Mouse (Mus musculus): ENCODE data around the gene Ctbp1.

Gene Ctbp1

DNA sequence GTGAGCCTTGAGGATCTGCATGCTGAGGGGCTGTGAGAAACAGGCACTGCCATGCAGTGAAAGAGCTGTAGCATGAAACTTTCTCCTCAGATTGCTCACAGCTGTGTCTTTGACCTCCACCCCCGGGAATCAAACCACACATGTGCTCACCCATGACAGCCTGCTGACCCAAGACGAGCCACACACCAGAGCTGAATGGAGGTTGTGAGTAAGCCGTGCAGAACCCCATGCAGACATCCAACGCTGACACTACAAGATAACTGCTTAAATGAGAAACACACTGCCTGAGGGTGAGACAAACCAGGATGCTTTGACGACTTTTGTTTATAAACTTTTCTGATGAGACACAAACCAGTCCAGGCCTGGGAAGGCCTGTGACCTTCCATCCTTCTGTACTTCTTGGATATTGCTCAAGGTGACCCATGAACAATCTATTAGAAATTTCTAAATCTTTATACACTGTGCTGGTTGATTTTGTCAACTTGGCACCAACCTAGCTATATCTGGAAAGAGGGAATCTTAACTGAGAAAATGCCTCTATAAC lies 30.3 kb downstream of the Ctbp1 start:
- no peak for DNase-seq (ENCODE audit: low read depth, low spot score)

DNA sequence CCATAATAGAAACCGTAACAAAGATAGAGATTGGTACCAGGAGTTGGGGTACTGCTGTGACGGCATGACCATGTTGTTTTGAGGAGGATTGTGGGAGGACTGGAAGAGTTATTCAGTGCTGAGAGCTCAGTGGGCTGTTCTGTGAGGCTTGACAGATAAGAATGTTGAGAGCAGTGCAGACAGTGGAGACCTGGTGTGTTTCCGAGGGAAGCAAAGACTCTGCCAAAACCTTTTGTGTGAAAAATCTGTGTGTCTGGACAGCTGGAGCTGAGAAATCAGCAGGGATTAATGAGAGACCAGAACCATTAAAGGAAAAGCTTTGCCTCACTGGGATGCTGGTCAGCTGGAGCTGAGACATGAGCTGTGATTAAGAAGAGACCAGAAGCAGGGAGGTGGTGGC lies 34.9 kb downstream of the Ctbp1 start:
- no peak for DNase-seq (ENCODE audit: low read depth, low spot score)

- DNase-seq (ENCODE audit: low read depth, low spot score) = no peak
Measured at GRCm38 (mm10) chr5:33239111-33239714, 35.6 kb downstream of the Ctbp1 start.

DNA sequence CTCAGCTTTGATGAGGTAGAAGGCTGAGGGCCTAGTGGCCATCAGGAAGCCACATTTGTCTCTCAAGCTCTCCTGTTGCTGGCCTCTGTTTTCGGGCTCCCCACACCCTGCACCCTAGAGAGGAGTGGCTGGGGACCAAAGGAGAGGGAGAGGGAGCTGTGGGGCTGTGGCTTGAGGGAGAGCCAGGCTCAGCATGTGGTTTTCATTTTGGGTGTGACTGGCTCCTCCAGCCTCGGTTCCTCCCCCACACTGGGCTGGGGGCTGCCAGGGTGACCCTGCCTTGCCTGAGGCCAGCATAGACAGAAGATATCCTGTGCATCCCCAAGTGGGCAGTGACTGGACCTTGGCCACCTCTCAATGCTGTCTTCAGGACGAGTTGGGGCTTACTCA lies 36.5 kb downstream of the Ctbp1 start:
- DNase-seq (ENCODE audit: low read depth, low spot score) = no peak

GRCm38 (mm10) chr5:33237600-33238255 lies 37.1 kb downstream of the Ctbp1 start:
- no peak for DNase-seq (ENCODE audit: low read depth, low spot score)

GRCm38 (mm10) chr5:33234391-33235031 lies 40.3 kb downstream of the Ctbp1 start:
- no peak for DNase-seq (ENCODE audit: low read depth, low spot score)

GRCm38 (mm10) chr5:33232791-33233190 lies 42.0 kb downstream of the Ctbp1 start:
- DNase-seq (ENCODE audit: low read depth, low spot score) = no peak

GRCm38 (mm10) chr5:33230285-33230684 lies 44.5 kb downstream of the Ctbp1 start:
- DNase-seq (ENCODE audit: low read depth, low spot score) = no peak

DNA sequence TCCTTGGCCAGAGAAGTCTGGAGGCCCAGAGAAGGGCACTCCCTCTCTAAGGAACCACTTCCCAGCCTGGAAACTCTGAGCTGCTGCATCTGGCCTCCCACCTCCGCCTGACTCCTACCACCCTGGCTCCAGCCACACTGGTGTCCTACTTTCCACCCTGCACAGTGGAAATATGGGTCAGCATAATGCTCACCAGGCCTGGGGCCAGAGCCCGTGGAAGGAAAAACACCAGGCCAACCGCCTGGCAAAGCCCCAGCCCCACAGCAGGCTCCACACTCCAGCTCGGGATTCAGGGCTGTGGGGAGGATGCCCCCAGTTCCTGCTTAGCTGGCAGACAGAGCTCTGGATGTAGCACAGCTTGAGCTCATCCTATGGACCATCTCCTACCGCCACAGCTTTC lies 46.4 kb downstream of the Ctbp1 start:
- no peak for DNase-seq (ENCODE audit: low read depth, low spot score)

GRCm38 (mm10) chr5:33225673-33226072 lies 49.1 kb downstream of the Ctbp1 start:
- DNase-seq (ENCODE audit: low read depth, low spot score) = no peak

DNA sequence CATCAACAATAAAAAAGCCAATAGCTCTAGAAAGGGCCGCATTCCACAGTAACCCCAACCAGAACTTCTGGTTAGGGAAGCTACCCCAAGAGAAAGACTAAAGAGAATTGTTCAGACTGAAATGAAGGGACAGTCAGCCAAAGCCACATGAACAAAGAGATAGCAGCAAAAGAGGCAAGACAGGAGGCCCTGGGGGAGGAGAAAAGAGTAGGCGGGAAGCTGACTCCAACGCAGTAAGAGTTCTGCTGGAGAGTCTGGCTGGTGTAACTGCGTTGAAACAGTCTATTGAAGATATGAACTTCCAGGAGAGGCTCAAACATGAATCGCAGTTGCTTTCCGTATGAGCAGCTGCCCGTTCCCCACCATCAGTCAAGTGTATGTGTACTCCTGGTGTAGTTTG lies 50.3 kb downstream of the Ctbp1 start:
- no peak for DNase-seq (ENCODE audit: low read depth, low spot score)

- DNase-seq (ENCODE audit: low read depth, low spot score) = no peak
Measured at GRCm38 (mm10) chr5:33222841-33223744, 51.7 kb downstream of the Ctbp1 start.

DNA sequence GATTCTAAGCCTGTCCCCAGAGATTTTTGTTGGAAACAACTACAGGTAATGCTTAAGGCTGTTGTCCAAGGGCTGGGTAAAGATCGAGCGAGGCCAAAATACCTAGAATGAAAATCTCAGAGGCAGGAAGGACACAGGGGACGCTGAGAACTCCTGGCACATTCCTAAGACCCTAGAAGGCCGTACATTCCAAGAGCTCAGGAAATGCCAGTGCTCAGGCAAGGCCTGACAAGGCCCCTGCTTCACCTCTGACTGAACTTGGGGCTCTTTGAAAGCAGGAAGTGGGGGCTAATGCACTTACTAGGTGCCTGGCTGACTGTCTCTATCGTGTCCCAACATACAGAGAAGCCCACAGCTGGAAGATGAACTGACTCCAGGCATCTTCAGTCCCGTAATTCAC lies 52.4 kb downstream of the Ctbp1 start:
- DNase-seq (ENCODE audit: low read depth, low spot score) = no peak

- no peak for DNase-seq (ENCODE audit: low read depth, low spot score)
Measured at GRCm38 (mm10) chr5:33220350-33221044, 54.3 kb downstream of the Ctbp1 start.

DNA sequence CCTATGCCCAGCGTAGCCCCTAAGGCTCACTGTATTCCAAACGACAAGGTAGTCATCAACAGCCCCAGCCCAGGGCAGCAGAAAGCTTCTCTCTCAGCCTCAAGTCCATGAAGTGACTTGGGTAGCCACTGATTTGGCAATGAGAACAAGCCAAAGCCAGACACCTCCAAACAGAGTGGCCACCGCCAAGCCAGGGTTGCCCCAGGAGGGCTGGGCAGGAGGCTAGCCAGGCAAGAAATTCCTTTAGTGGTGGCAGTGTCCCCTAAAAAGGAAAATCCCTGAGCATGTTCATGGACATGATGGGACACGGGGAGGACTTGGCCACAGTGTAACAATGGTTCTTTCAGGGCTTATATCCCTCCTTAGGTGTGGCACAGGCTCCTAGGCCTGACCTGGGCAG lies 55.0 kb downstream of the Ctbp1 start:
- DNase-seq (ENCODE audit: low read depth, low spot score) = no peak

DNA sequence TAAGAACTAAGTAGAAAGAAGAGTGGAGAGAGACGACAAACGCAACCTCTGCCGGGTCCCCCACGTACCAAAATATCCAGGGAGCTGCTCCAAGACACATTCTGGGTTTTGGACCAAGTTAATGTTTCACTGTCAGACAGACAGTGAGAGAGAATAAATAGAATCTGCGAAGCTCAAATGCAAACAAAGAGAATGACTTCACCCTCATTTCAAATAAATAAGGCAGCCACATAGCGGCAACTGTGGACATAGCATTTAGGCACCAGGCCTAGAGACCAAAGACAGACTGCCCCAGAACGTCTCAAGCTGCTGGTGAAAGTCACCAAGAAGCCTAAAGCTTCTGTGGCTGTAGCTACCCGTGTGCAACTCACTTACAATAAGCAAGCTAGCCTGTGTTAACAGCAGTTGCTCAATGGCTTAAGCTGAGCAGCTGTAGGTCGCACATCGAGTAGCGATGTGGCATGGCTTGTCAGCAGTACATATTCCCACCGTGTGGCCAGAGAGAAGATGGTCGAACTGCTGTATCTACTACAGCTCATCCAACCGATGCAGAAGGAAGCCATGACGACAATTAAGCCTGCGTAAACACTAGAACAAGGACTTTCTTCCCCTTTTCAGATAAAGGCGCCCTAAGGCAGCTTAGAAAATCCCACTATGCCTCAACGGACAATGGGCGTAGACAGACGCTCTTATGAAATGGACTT lies 55.9 kb downstream of the Ctbp1 start:
- no peak for DNase-seq (ENCODE audit: low read depth, low spot score)

DNA sequence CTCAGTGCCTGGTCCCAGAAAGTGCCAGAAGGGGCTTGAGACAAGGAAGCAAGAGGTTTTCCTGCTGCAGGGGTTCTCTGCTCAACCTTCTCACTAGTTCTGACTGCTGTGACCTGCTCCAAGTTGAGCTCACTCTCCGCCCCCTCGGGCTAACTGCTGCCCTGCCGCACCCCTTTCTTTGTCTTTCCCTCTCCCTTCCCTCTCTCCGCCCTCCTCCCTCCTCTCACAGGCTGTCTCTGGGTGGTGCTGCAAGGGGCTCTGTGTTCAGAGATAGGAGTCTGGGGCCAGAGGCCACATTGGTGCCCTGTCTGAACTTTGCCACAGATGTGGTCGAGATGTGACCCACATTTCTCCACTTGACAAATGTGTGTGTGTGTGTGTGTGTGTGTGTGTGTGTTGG lies 56.7 kb downstream of the Ctbp1 start, which contains the start of gene Spon2:
Spon2 (minus strand) TSS at position 375 of the 400 bp plus-strand sequence.
- DNase-seq (ENCODE audit: low read depth, low spot score) = no peak

GRCm38 (mm10) chr5:33217663-33218062 lies 57.1 kb downstream of the Ctbp1 start:
- no peak for DNase-seq (ENCODE audit: low read depth, low spot score)

DNA sequence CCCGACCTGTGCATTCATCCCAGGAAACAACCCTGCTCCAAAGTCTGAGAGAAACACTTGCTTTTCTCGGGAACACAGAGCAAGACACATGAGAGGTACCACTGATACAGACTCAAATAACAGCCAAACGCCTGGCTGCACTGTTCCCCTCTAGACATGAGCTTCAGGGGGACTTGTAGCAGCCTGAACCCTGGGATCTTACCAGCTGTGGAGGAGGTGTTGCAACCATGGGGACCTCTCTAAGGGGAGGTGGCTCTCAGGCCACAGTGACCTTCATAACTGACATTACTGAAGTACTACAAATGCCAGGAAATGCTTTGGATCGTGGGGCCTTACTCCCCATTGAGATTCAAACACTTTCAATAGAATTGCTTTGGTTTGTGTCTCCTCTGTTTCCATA lies 60.1 kb downstream of the Ctbp1 start:
- no peak for DNase-seq (ENCODE audit: low read depth, low spot score)

DNA sequence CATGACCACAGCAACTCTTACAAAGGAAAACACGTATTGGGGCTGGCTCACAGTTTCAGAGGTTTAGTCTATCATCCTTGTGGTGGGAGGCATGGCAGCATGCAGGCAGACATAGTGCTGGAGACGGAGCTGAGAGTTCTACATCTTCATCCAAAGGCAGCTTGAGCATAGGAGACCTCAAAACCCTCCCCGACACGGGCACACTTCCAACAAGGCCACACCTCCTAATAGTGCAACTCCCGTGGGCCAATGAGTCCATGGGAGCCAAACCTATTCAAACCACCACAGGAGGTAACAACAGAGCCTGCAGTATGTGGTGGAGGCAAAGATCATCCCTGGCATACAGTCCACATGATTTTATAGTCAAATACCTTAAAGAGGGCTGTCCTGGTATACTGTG lies 63.5 kb downstream of the Ctbp1 start:
- DNase-seq (ENCODE audit: low read depth, low spot score) = no peak

DNA sequence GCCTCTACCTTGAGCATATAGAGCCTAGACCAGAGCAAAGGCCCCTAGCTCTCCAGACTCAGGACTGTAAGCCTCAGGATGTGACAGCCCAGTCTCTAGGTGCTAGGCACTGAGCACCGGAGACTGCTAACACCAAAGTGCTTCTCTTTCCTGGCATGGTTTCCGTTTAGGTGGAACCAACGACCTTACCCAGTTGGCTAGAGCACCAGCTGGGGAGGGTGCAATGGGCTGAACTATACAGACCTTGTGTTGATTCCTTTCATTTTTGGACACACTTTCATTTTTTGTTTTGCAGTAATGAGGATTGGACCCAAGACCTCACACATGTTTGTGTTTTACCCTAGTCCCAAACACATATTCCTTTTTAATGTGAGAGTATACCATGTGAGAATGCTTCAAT lies 64.3 kb downstream of the Ctbp1 start:
- no peak for DNase-seq (ENCODE audit: low read depth, low spot score)
